Comparison of ENCODE assay signal across 7 mouse cellular contexts in genomic region chr5:72168285-72168621, GRCm38 (mm10). TPM values are rescaled to one million over a fixed set of nuclear protein-coding genes. Genes with fewer than 3 reads are reported as not detected.
DNase-seq lines count a peak whose midpoint lies in the region; ATAC-seq lines count a peak whose summit lies in the region.

No protein-coding gene starts in this region.

- DNase-seq in lung, postnatal 36 days: no peak
- DNase-seq in adrenal gland, adult 8-10 months: no peak
- DNase-seq in frontal cortex, postnatal 10 days (ENCODE audit: low spot score in 2 of 2): no peak

- H3K4me3 ChIP-seq in lung, embryonic 16.5 days (ENCODE audit: low read length): peak overlapping the region; percentile 84
- H3K4me3 ChIP-seq in forebrain, embryonic 13.5 days: peak overlapping the region; percentile 75
- H3K4me3 ChIP-seq in limb, embryonic 13.5 days: peak overlapping the region; percentile 77
- H3K4me3 ChIP-seq in stomach, embryonic 15.5 days (replicated peaks): peak overlapping the region; percentile 86

- peaks cover 6% of the 10 kb centered on the region for H3K4me1 ChIP-seq in lung, embryonic 16.5 days (replicated peaks; ENCODE audit: control insufficient read depth, insufficient read depth, low read length)
- peaks cover 15% of the 10 kb centered on the region for H3K4me1 ChIP-seq in forebrain, embryonic 13.5 days
- peaks cover 16% of the 10 kb centered on the region for H3K4me1 ChIP-seq in limb, embryonic 13.5 days
- peaks cover 14% of the 10 kb centered on the region; the same call in 1 of the 2 replicates for H3K4me1 ChIP-seq in stomach, embryonic 15.5 days

- H3K27ac ChIP-seq in lung, embryonic 16.5 days (ENCODE audit: low read length): peak overlapping the region; percentile 65
- H3K27ac ChIP-seq in forebrain, embryonic 13.5 days: no peak overlapping the region
- no peak overlapping the region for H3K27ac ChIP-seq in limb, embryonic 13.5 days
- H3K27ac ChIP-seq in stomach, embryonic 15.5 days: no peak overlapping the region; the same call in 1 of the 2 replicates

- ATAC-seq in lung, embryonic 16.5 days (ENCODE audit: low read depth): peak; percentile 75
- peak; percentile 80 for ATAC-seq in forebrain, embryonic 13.5 days
- peak; percentile 68 for ATAC-seq in limb, embryonic 13.5 days (ENCODE audit: low FRiP score, low read depth)
- ATAC-seq in stomach, embryonic 15.5 days (ENCODE audit: insufficient read depth, low FRiP score, low read depth): peak; percentile 50; the same call in 1 of the 2 replicates

- peak overlapping the region; percentile 51 for H3K4me2 ChIP-seq in lung, embryonic 16.5 days (ENCODE audit: low read depth, low read length)
- H3K4me2 ChIP-seq in forebrain, embryonic 13.5 days: peak overlapping the region; percentile 48
- H3K4me2 ChIP-seq in limb, embryonic 13.5 days (replicated peaks): peak overlapping the region; percentile 46
- H3K4me2 ChIP-seq in stomach, embryonic 15.5 days: peak overlapping the region; percentile 76

- peaks cover 4% of the 10 kb centered on the region; the same call in 1 of the 2 replicates for H3K36me3 ChIP-seq in lung, embryonic 16.5 days (ENCODE audit: control insufficient read depth, insufficient read depth, low read length)
- H3K36me3 ChIP-seq in forebrain, embryonic 13.5 days (ENCODE audit: poor library complexity, severe bottlenecking): peaks cover 4% of the 10 kb centered on the region; the same call in 1 of the 2 replicates
- H3K36me3 ChIP-seq in limb, embryonic 13.5 days: peaks cover 13% of the 10 kb centered on the region; the same call in 1 of the 2 replicates
- H3K36me3 ChIP-seq in stomach, embryonic 15.5 days: no peaks in the 10 kb centered on the region

- H3K9ac ChIP-seq in lung, embryonic 16.5 days (ENCODE audit: low read length): peak overlapping the region; percentile 41; the same call in 1 of the 2 replicates
- no peak overlapping the region for H3K9ac ChIP-seq in forebrain, embryonic 13.5 days
- H3K9ac ChIP-seq in limb, embryonic 13.5 days: no peak overlapping the region
- H3K9ac ChIP-seq in stomach, embryonic 15.5 days: no peak overlapping the region

- no peaks in the 10 kb centered on the region for H3K27me3 ChIP-seq in lung, embryonic 16.5 days (ENCODE audit: control insufficient read depth, insufficient read depth, low read depth, low read length)
- no peaks in the 10 kb centered on the region for H3K27me3 ChIP-seq in forebrain, embryonic 13.5 days
- no peaks in the 10 kb centered on the region for H3K27me3 ChIP-seq in limb, embryonic 13.5 days
- no peaks in the 10 kb centered on the region for H3K27me3 ChIP-seq in stomach, embryonic 15.5 days (replicated peaks)

- WGBS in lung, embryonic 16.5 days: 0% methylated on average over 4 of the region's 4 CpGs
- WGBS in forebrain, embryonic 13.5 days: 0% methylated on average over 4 of the region's 4 CpGs
- WGBS in limb, embryonic 13.5 days: 0% methylated on average over 4 of the region's 4 CpGs
- WGBS in stomach, embryonic 15.5 days: 0% methylated on average over 4 of the region's 4 CpGs

- H3K9me3 ChIP-seq in lung, embryonic 16.5 days (ENCODE audit: control insufficient read depth, low read length): no peaks in the 10 kb centered on the region
- H3K9me3 ChIP-seq in forebrain, embryonic 13.5 days (replicated peaks): no peaks in the 10 kb centered on the region
- H3K9me3 ChIP-seq in limb, embryonic 13.5 days: no peaks in the 10 kb centered on the region
- no peaks in the 10 kb centered on the region for H3K9me3 ChIP-seq in stomach, embryonic 15.5 days

RNA-seq across cellular contexts. Expression of gene Commd8, which starts 0.3 kb away (rescaled TPM):
- 127 and 132 TPM in 2 replicates for polyA plus RNA-seq in lung, embryonic 16.5 days (2015; fragmentation: Nextera tagmentation; extraction: Ambion mirVana)
- 157 and 167 TPM in 2 replicates for polyA plus RNA-seq in forebrain, embryonic 13.5 days (2015; fragmentation: Nextera tagmentation; extraction: Ambion mirVana)
- 147 and 157 TPM in 2 replicates for polyA plus RNA-seq in limb, embryonic 13.5 days (2015; fragmentation: Nextera tagmentation; extraction: Ambion mirVana)
- polyA plus RNA-seq in stomach, embryonic 15.5 days (2015; fragmentation: Nextera tagmentation; extraction: Ambion mirVana): 122 and 130 TPM in 2 replicates
- total RNA-seq in adrenal gland, adult 8-10 months (2022): 10 to 100 TPM; 63.1 to 68.4 (median 67.8) TPM
